Mouse (Mus musculus) MEL (cell line): ENCODE measurements around the gene Lrrc72. TPM values are rescaled to one million over a fixed set of nuclear protein-coding genes. Genes with fewer than 3 reads are reported as not detected.

ENCODE experiments used
- DNase-seq: peaks from one replicate; pipeline ENCODE4 v3.0.0; 2011; ENCODE audit warnings: low read depth, low spot score
- H3K27ac ChIP-seq: 2 replicates; pipeline ENCODE4 v1.5.1; 2012; ENCODE audit warnings: low read depth, mild to moderate bottlenecking, control low read depth, low read length, moderate library complexity; ENCODE audit not compliant: control insufficient read depth
- H3K27me3 ChIP-seq, 2 experiments: fragments of 150-350 bp in 1 of 2; sonication (generic) in 1 of 2; 2 replicates each; pipeline ENCODE4 v1.6.1; 2012; ENCODE audit warnings: low read length in 2 of 2, mild to moderate bottlenecking in 2 of 2, improper control_type of control experiment in 1 of 2, moderate library complexity in 1 of 2; ENCODE audit not compliant: insufficient read depth in 2 of 2, control insufficient read depth in 1 of 2
- H3K36me3 ChIP-seq, 2 experiments: 2 replicates each; pipeline ENCODE4 v1.6.1; 2012 to 2014; ENCODE audit warnings: low read length in 2 of 2, improper control_type of control experiment in 1 of 2, inconsistent platforms in 1 of 2, mild to moderate bottlenecking in 1 of 2; ENCODE audit not compliant: insufficient read depth in 2 of 2, control insufficient read depth in 1 of 2
- H3K4me1 ChIP-seq, 2 experiments: fragments of 150-350 bp in 1 of 2; sonication (generic) in 1 of 2; 2 replicates each; pipeline ENCODE4 v1.6.1; 2012; ENCODE audit warnings: low read length in 2 of 2, improper control_type of control experiment in 1 of 2, mild to moderate bottlenecking in 1 of 2; ENCODE audit not compliant: insufficient read depth in 2 of 2, control insufficient read depth in 1 of 2
- H3K4me3 ChIP-seq, 2 experiments: fragments of 150-350 bp in 1 of 2; sonication (generic) in 1 of 2; 2 replicates each; pipeline ENCODE4 v1.5.1; 2012; ENCODE audit warnings: low read depth in 2 of 2, low read length in 2 of 2, mild to moderate bottlenecking in 2 of 2, moderate library complexity in 2 of 2, control low read depth in 1 of 2, improper control_type of control experiment in 1 of 2; ENCODE audit not compliant: control insufficient read depth in 1 of 2, insufficient read depth in 1 of 2
- H3K79me2 ChIP-seq: 2 replicates; pipeline ENCODE4 v1.6.1; 2012; ENCODE audit warnings: mild to moderate bottlenecking, low read length, moderate library complexity; ENCODE audit not compliant: control insufficient read depth, poor library complexity, insufficient read depth
- H3K9ac ChIP-seq: 2 replicates; pipeline ENCODE4 v1.6.1; 2012; ENCODE audit warnings: low read depth, mild to moderate bottlenecking, control low read depth, low read length, moderate library complexity; ENCODE audit not compliant: control insufficient read depth, poor library complexity, severe bottlenecking
- H3K9me3 ChIP-seq: fragments of 150-350 bp; sonication (generic); replicated peaks from 2 replicates; pipeline ENCODE4 v1.6.1; 2012; ENCODE audit warnings: mild to moderate bottlenecking, low read length, improper control_type of control experiment, moderate library complexity; ENCODE audit not compliant: insufficient read depth
- BHLHE40 ChIP-seq: IDR thresholded peaks from 2 replicates; pipeline ENCODE4 v1.6.1; 2012; ENCODE audit warnings: low read depth, mild to moderate bottlenecking, inconsistent platforms, low read length, improper control_type of control experiment, borderline replicate concordance
- CTCF ChIP-seq, 3 experiments: IDR thresholded peaks in 2 of 3; conservative IDR thresholded peaks in 1 of 3; 2 replicates each; pipeline ENCODE4 v1.5.1; 2011 to 2012; ENCODE audit warnings: low read length in 3 of 3, low read depth in 2 of 3, mild to moderate bottlenecking in 2 of 3, improper control_type of control experiment in 1 of 3, inconsistent platforms in 1 of 3, mixed read lengths in 1 of 3, moderate library complexity in 1 of 3; ENCODE audit not compliant: control insufficient read depth in 1 of 3, insufficient read depth in 1 of 3, poor library complexity in 1 of 3, severe bottlenecking in 1 of 3
- E2F4 ChIP-seq: IDR thresholded peaks from 2 replicates; pipeline ENCODE4 v1.6.1; 2011; ENCODE audit warnings: low read depth, low read length, improper control_type of control experiment, borderline replicate concordance
- ELF1 ChIP-seq: IDR thresholded peaks from 2 replicates; pipeline ENCODE4 v1.6.1; 2014; ENCODE audit warnings: low read depth, mild to moderate bottlenecking, inconsistent platforms, low read length, improper control_type of control experiment, moderate library complexity
- EP300 ChIP-seq, 2 experiments: IDR thresholded peaks; 2 replicates each; pipeline ENCODE4 v1.6.1; 2011; ENCODE audit warnings: improper control_type of control experiment in 2 of 2, low read length in 2 of 2, low read depth in 1 of 2, mild to moderate bottlenecking in 1 of 2
- ETS1 ChIP-seq: IDR thresholded peaks from 2 replicates; pipeline ENCODE4 v1.6.1; 2012; ENCODE audit warnings: low read depth, mild to moderate bottlenecking, inconsistent platforms, low read length, improper control_type of control experiment, moderate library complexity
- GABPA ChIP-seq: IDR thresholded peaks from 2 replicates; pipeline ENCODE4 v1.6.1; 2012; ENCODE audit warnings: low read depth, mild to moderate bottlenecking, inconsistent platforms, low read length, improper control_type of control experiment, moderate library complexity
- GATA1 ChIP-seq: IDR thresholded peaks from 2 replicates; pipeline ENCODE4 v1.6.1; 2011; ENCODE audit warnings: low read depth, low read length, improper control_type of control experiment
- JUND ChIP-seq: IDR thresholded peaks from 2 replicates; pipeline ENCODE4 v1.6.1; 2011; ENCODE audit warnings: low read depth, mild to moderate bottlenecking, improper control_type of control experiment, low read length
- MAFK ChIP-seq: IDR thresholded peaks from 2 replicates; pipeline ENCODE4 v1.6.1; 2011; ENCODE audit warnings: low read depth, mild to moderate bottlenecking, low read length, improper control_type of control experiment, borderline replicate concordance
- MAX ChIP-seq: IDR thresholded peaks from 2 replicates; pipeline ENCODE4 v1.6.1; 2011; ENCODE audit warnings: low read length, improper control_type of control experiment
- MAZ ChIP-seq: IDR thresholded peaks from 2 replicates; pipeline ENCODE4 v1.6.1; 2012; ENCODE audit warnings: low read depth, mild to moderate bottlenecking, inconsistent platforms, low read length, improper control_type of control experiment
- MXI1 ChIP-seq: IDR thresholded peaks from 2 replicates; pipeline ENCODE4 v1.6.1; 2011; ENCODE audit warnings: mild to moderate bottlenecking, low read depth, low read length, improper control_type of control experiment
- MYC ChIP-seq: IDR thresholded peaks from 2 replicates; pipeline ENCODE4 v1.6.1; 2011; ENCODE audit warnings: low read depth, mild to moderate bottlenecking, low read length, improper control_type of control experiment, moderate library complexity
- POLR2AphosphoS2 ChIP-seq: IDR thresholded peaks from 2 replicates; pipeline ENCODE4 v1.6.1; 2011; ENCODE audit warnings: low read length, improper control_type of control experiment
- RAD21 ChIP-seq: IDR thresholded peaks from 2 replicates; pipeline ENCODE4 v1.6.1; 2011; ENCODE audit warnings: mild to moderate bottlenecking, low read depth, low read length, improper control_type of control experiment
- SIN3A ChIP-seq: IDR thresholded peaks from 2 replicates; pipeline ENCODE4 v1.6.1; 2012; ENCODE audit warnings: low read length, improper control_type of control experiment, inconsistent platforms
- SMC3 ChIP-seq: IDR thresholded peaks from 2 replicates; pipeline ENCODE4 v1.6.1; 2011; ENCODE audit warnings: low read depth, low read length, improper control_type of control experiment
- TAL1 ChIP-seq: IDR thresholded peaks from 2 replicates; pipeline ENCODE4 v1.6.1; 2012; ENCODE audit warnings: mild to moderate bottlenecking, inconsistent platforms, low read length, moderate library complexity, mixed read lengths
- USF1 ChIP-seq: IDR thresholded peaks from 2 replicates; pipeline ENCODE4 v1.6.1; 2014; ENCODE audit warnings: low read depth, mild to moderate bottlenecking, inconsistent platforms, low read length, improper control_type of control experiment, moderate library complexity
- USF2 ChIP-seq, 2 experiments: IDR thresholded peaks; 2 replicates each; pipeline ENCODE4 v1.6.1; 2011 to 2012; ENCODE audit warnings: improper control_type of control experiment in 2 of 2, low read length in 2 of 2, borderline replicate concordance in 1 of 2, inconsistent platforms in 1 of 2, low read depth in 1 of 2, mild to moderate bottlenecking in 1 of 2; ENCODE audit not compliant: insufficient read depth in 1 of 2
- ZC3H11A ChIP-seq: IDR thresholded peaks from 2 replicates; pipeline ENCODE4 v1.6.1; 2012; ENCODE audit warnings: low read depth, mild to moderate bottlenecking, inconsistent platforms, low read length, improper control_type of control experiment
- ZKSCAN1 ChIP-seq: IDR thresholded peaks from 2 replicates; pipeline ENCODE4 v1.6.1; 2012; ENCODE audit warnings: low read depth, mild to moderate bottlenecking, inconsistent platforms, low read length, improper control_type of control experiment, moderate library complexity
- ZMIZ1 ChIP-seq: IDR thresholded peaks from 2 replicates; pipeline ENCODE4 v1.6.1; 2012; ENCODE audit warnings: low read depth, mild to moderate bottlenecking, inconsistent platforms, low read length, improper control_type of control experiment, moderate library complexity
- ZNF384 ChIP-seq: IDR thresholded peaks from 2 replicates; pipeline ENCODE4 v1.6.1; 2012; ENCODE audit warnings: low read depth, mild to moderate bottlenecking, inconsistent platforms, low read length, improper control_type of control experiment
- polyA plus RNA-seq, 2 experiments: library from polyadenylated mRNA; stranded (reverse) in 1 of 2; unstranded in 1 of 2; fragments of >175 nt in 1 of 2; fragments of >200 nt in 1 of 2; gene quantifications; 2 replicates each; pipeline versions ENCODE4 v1.2.1 to v1.2.4; 2012; ENCODE audit warnings: low replicate concordance in 2 of 2, low read depth in 1 of 2; ENCODE audit not compliant: insufficient read length in 2 of 2, insufficient read depth in 1 of 2, missing spikeins in 1 of 2
- total RNA-seq: library from RNA; depleted of rRNA; stranded (reverse); fragments of 300-350 nt; gene quantifications from 2 replicates; pipeline ENCODE4 v1.2.3, GENCODE M21; 2012

The Lrrc72 gene
- total and polyA plus RNA-seq, 3 experiments = not detected

DNA sequence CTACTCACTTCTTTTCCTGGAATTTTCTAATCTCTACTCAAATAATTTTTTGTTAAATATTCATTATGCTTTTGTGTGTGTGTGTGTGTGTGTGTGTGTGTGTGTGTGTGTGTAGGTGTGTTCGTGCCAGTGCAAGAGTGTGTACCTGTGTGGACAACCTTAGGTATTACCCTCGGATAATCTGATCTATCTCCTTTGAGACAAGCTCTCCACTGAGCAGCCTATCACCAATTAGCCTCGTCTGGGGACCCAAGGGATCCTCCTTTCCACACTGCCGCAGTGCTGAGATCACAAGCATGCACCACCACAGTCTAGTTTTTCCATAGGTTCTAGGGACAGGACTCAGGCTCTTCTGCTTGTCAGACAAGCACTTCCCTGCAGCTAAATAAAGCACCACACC lies 37.0 kb downstream of the Lrrc72 start:
- H3K4me1 ChIP-seq = peaks cover 0 to 7% of the 10 kb centered on the region in 2 experiments; a peak in 1 of 4 replicates
- DNase-seq = no peak
- peaks cover 0 to 3% of the 10 kb centered on the region in 2 experiments; a peak in 1 of 4 replicates for H3K36me3 ChIP-seq
- peak overlapping the region; percentile 45 to 68 for H3K4me3 ChIP-seq
- H3K27me3 ChIP-seq = no peaks in the 10 kb centered on the region; a peak in 1 of 4 replicates
- TF ChIP-seq GATA1 (no peak), ELF1 (no peak)
- H3K9me3 ChIP-seq = no peaks in the 10 kb centered on the region
- H3K27ac ChIP-seq = no peak overlapping the region
- H3K9ac ChIP-seq = peak overlapping the region; percentile 10; the same call in 1 of the 2 replicates
- H3K79me2 ChIP-seq = no peaks in the 10 kb centered on the region

GRCm38 (mm10) chr12:36215149-36215480 lies 38.1 kb downstream of the Lrrc72 start:
- Histone ChIP-seq H3K9me3 (no peaks in the 10 kb centered on the region), H3K27me3 (no peaks in the 10 kb centered on the region; a peak in 1 of 4 replicates), H3K9ac (no peak overlapping the region), H3K36me3 (peaks cover 0 to 3% of the 10 kb centered on the region in 2 experiments; a peak in 1 of 4 replicates), H3K27ac (no peak overlapping the region), H3K79me2 (no peaks in the 10 kb centered on the region), H3K4me3 (no peak overlapping the region)
- peak; percentile 79 for DNase-seq
- TF ChIP-seq CTCF (IDR thresholded peaks at IDR 0.05 in 2 of 3, conservative IDR thresholded peaks at IDR 0.05 in 1 of 3; ENCODE audit: control insufficient read depth in 1 of 3, insufficient read depth in 1 of 3, low read depth in 2 of 3, low read length in 3 of 3, poor library complexity in 1 of 3, severe bottlenecking in 1 of 3) = peak; percentile 73 to 92 (median 82)
- TF ChIP-seq MXI1 = no peak
- peak; percentile 98 for TF ChIP-seq RAD21
- no peak for TF ChIP-seq MAFK
- TF ChIP-seq ETS1 = no peak
- peak; percentile 43; the same call in 1 of the 2 replicates for TF ChIP-seq SIN3A
- no peak for TF ChIP-seq MAX
- TF ChIP-seq E2F4 = no peak
- TF ChIP-seq BHLHE40 = 0 out of 2 replicates have a peak, but pooled peaks have one; percentile 8
- TF ChIP-seq GABPA = no peak
- peak; percentile 87 for TF ChIP-seq ZNF384
- no peak for TF ChIP-seq POLR2AphosphoS2
- peak; percentile 90 for TF ChIP-seq ZC3H11A
- no peak for TF ChIP-seq MAZ
- TF ChIP-seq SMC3 = peak; percentile 93
- TF ChIP-seq TAL1 = no peak
- TF ChIP-seq USF2 (IDR thresholded peaks at IDR 0.05; ENCODE audit: borderline replicate concordance in 1 of 2, insufficient read depth in 1 of 2, low read depth in 1 of 2, low read length in 2 of 2) = no peak
- no peak for TF ChIP-seq JUND
- no peak for TF ChIP-seq EP300 (IDR thresholded peaks at IDR 0.05; ENCODE audit: low read depth in 1 of 2, low read length in 2 of 2)
- TF ChIP-seq USF1 = no peak
- no peak for TF ChIP-seq ZMIZ1
- no peak for TF ChIP-seq ZKSCAN1
- TF ChIP-seq ELF1 = no peak
- TF ChIP-seq MYC = no peak
- TF ChIP-seq, all 39 proteins: peak for 7
- peaks cover 0 to 7% of the 10 kb centered on the region in 2 experiments; a peak in 1 of 4 replicates for H3K4me1 ChIP-seq
